Mouse (Mus musculus): Measurements from ENCODE around the gene Glb1l. TPM values are rescaled to one million over a fixed set of nuclear protein-coding genes. Genes with fewer than 3 reads are reported as not detected.

Glb1l gene
- polyA plus RNA-seq, 1 experiment from 2014 or later, result 15.1 TPM

DNA sequence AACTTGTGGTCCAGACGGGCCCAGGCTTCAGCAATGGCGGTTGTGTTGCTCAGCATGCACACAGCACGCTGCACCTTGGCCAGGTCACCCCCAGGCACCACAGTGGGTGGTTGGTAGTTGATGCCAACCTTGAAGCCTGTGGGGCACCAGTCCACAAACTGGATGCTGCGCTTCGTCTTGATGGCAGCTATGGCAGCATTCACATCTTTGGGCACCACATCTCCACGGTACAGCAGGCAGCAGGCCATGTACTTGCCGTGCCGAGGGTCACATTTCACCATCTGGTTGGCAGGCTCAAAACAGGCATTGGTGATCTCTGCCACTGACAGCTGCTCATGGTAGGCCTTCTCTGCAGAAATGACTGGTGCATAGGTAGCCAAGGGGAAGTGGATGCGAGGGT, 5.2 kb upstream of the Glb1l start:
- Histone ChIP-seq H3K4me2 (ENCODE audit: low read length) (no peak overlapping the region), H3K27me3 (replicated peaks; ENCODE audit: control insufficient read depth, insufficient read depth, low read length) (peaks cover 33% of the 10 kb centered on the region), H3K4me3 (ENCODE audit: low read depth, low read length) (no peak overlapping the region), H3K27ac (ENCODE audit: low read depth) (no peak overlapping the region), H3K4me1 (replicated peaks; ENCODE audit: control insufficient read depth, insufficient read depth, low read length) (peaks cover 22% of the 10 kb centered on the region), H3K36me3 (ENCODE audit: control insufficient read depth, insufficient read depth, low read length) (peaks cover 34% of the 10 kb centered on the region), H3K9ac (ENCODE audit: low read length) (no peak overlapping the region), H3K9me3 (ENCODE audit: control insufficient read depth, low read length) (no peaks in the 10 kb centered on the region)
- no peak for DNase-seq (ENCODE audit: low spot score)
- no peak for ATAC-seq (replicated peaks; ENCODE audit: low FRiP score, low TSS enrichment, low read depth)
- WGBS, result 93% methylated on average over 9 of the region's 9 CpGs

DNA sequence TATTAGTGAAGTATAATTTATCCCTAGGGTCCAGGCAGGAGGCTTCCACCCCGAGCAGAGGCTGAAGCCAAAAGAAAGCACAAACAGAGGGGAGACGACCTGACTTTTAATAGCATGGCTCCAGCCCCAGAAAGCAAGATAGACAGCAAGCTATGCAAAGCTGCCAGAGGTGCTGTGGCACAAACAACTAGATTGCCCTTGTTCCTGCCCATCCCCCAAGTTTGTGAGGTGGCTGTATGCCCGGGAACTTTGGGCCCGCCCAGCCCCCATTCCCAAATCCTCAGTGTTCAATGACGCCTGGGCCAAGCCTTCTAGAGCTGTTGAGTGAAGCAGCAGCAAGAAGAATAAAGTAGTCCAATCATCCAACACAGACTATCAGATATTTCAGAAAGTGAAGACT, 4.3 kb upstream of the Glb1l start:
- no peak overlapping the region for H3K27ac ChIP-seq (ENCODE audit: low read depth)
- no peak overlapping the region for H3K9ac ChIP-seq (ENCODE audit: low read length)
- ATAC-seq (replicated peaks; ENCODE audit: low FRiP score, low TSS enrichment, low read depth) (no peak), DNase-seq (ENCODE audit: low spot score) (no peak)
- 64% methylated on average over 5 of the region's 5 CpGs for WGBS
- H3K27me3 ChIP-seq (replicated peaks; ENCODE audit: control insufficient read depth, insufficient read depth, low read length), result peaks cover 24% of the 10 kb centered on the region
- no peaks in the 10 kb centered on the region for H3K9me3 ChIP-seq (ENCODE audit: control insufficient read depth, low read length)
- peaks cover 34% of the 10 kb centered on the region for H3K36me3 ChIP-seq (ENCODE audit: control insufficient read depth, insufficient read depth, low read length)
- H3K4me2 ChIP-seq (ENCODE audit: low read length), result no peak overlapping the region
- no peak overlapping the region for H3K4me3 ChIP-seq (ENCODE audit: low read depth, low read length)
- peaks cover 27% of the 10 kb centered on the region for H3K4me1 ChIP-seq (replicated peaks; ENCODE audit: control insufficient read depth, insufficient read depth, low read length)

DNA sequence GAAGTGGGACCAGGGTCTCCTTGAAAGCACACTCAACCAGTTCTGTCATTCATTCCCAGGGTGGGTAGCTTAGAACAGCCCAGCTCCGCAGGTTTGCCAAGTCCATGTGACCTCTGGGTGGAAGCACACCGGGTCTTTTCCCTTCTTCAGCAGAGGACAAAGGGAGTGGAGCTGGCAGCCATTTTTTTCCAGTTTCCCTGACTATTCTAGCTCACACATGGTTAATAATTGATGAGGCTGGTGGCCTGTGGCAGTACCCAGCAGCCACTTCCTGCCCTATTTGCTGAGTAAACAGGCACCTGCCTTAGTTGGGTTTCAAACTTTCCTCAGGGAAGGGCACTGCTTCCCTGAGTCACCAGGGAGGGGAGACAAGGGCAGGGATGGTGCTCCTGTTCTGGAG, 3.8 kb upstream of the Glb1l start:
- no peak overlapping the region for H3K9ac ChIP-seq (ENCODE audit: low read length)
- H3K27ac ChIP-seq (ENCODE audit: low read depth), result peak overlapping the region; percentile 72
- ATAC-seq (replicated peaks; ENCODE audit: low FRiP score, low TSS enrichment, low read depth) (no peak), DNase-seq (ENCODE audit: low spot score) (no peak)
- H3K4me2 ChIP-seq (ENCODE audit: low read length), result 0 out of 2 replicates have a peak overlapping the region, but pooled peaks have one; percentile 10
- H3K36me3 ChIP-seq (ENCODE audit: control insufficient read depth, insufficient read depth, low read length), result peaks cover 34% of the 10 kb centered on the region
- H3K4me3 ChIP-seq (ENCODE audit: low read depth, low read length), result no peak overlapping the region
- peaks cover 20% of the 10 kb centered on the region for H3K27me3 ChIP-seq (replicated peaks; ENCODE audit: control insufficient read depth, insufficient read depth, low read length)
- H3K9me3 ChIP-seq (ENCODE audit: control insufficient read depth, low read length), result no peaks in the 10 kb centered on the region
- WGBS, result 62% methylated on average over 2 of the region's 2 CpGs
- H3K4me1 ChIP-seq (replicated peaks; ENCODE audit: control insufficient read depth, insufficient read depth, low read length), result peaks cover 26% of the 10 kb centered on the region

DNA sequence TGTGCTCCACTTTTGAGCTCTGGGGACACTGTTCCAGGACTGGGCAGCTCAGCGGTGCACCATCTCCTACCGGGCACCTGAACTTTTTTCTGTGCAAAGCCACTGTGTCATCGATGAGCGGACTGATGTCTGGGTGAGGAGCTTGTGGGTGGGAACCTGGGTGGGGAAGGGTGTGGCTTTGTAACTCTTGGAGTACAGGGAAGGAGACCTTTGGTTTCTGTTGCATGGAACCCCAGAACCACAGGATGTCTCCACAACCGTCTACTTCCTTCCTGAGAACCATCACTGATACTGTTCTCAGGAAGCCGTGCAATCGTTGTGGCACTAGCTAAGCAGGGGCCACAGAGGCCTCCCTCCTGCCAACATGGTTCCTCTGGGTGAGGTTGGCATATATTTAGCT, 2.5 kb upstream of the Glb1l start:
- ATAC-seq (replicated peaks; ENCODE audit: low FRiP score, low TSS enrichment, low read depth) (no peak), DNase-seq (ENCODE audit: low spot score) (no peak)
- 81% methylated on average over 7 of the region's 7 CpGs for WGBS
- peaks cover 34% of the 10 kb centered on the region for H3K36me3 ChIP-seq (ENCODE audit: control insufficient read depth, insufficient read depth, low read length)
- H3K4me3 ChIP-seq (ENCODE audit: low read depth, low read length), result no peak overlapping the region
- H3K4me1 ChIP-seq (replicated peaks; ENCODE audit: control insufficient read depth, insufficient read depth, low read length), result peaks cover 29% of the 10 kb centered on the region
- no peaks in the 10 kb centered on the region for H3K9me3 ChIP-seq (ENCODE audit: control insufficient read depth, low read length)
- H3K27ac ChIP-seq (ENCODE audit: low read depth), result no peak overlapping the region
- H3K27me3 ChIP-seq (replicated peaks; ENCODE audit: control insufficient read depth, insufficient read depth, low read length), result peaks cover 8% of the 10 kb centered on the region
- no peak overlapping the region for H3K4me2 ChIP-seq (ENCODE audit: low read length)
- H3K9ac ChIP-seq (ENCODE audit: low read length), result no peak overlapping the region

DNA sequence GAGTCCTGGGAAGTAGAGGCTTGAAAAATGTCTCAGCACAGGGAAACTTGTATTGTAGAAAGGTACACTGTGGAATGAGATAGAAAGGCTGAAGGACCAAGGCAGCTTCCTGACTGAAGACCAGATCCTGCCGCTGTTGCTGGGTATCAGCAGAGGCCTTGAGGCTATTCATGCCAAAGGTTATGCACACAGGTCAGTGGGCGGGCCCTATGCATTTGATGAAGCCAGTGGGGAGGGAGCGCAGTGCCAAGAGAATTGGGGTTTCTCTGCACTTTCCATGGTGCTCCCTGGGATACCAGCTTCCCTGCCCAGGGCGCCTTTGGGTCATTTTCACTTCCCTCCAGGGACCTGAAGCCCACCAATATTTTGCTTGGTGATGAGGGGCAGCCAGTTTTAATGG, 1.9 kb upstream of the Glb1l start:
- H3K4me3 ChIP-seq (ENCODE audit: low read depth, low read length), result no peak overlapping the region

DNA sequence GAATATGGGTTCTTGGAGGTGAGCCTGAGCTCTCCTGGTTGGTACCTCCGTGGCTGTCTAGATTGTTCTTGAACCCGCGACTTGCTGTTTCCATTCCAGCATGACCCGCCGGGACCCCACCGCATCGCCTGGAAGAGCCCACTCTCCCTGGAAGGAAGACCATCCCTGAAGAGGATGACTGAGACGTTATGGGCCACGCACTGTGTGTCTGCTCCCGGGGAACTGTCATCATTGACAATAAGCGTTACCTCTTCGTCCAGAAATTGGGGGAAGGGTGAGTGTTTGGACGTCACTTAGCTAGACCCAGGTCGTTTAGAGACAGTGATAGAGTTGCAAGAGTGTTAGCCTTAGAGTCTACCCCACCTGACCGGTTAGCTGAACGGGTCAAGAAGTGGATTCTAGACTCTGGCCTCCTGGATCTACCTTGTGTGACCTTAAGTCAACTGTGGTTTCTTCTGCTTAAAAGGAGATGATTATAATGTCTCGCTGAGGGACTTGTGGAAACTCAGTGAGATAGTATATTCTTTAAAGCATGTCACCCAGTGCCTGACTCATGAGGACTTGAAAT, 612 bp upstream of the Glb1l start:
- peak overlapping the region; percentile 98 for H3K4me2 ChIP-seq (ENCODE audit: low read length)
- peaks cover 34% of the 10 kb centered on the region for H3K36me3 ChIP-seq (ENCODE audit: control insufficient read depth, insufficient read depth, low read length)
- H3K4me1 ChIP-seq (replicated peaks; ENCODE audit: control insufficient read depth, insufficient read depth, low read length), result peaks cover 29% of the 10 kb centered on the region
- peak overlapping the region; percentile 93 for H3K9ac ChIP-seq (ENCODE audit: low read length)
- no peak overlapping the region for H3K27ac ChIP-seq (ENCODE audit: low read depth)
- ATAC-seq (replicated peaks; ENCODE audit: low FRiP score, low TSS enrichment, low read depth) (no peak), DNase-seq (ENCODE audit: low spot score) (no peak)
- H3K27me3 ChIP-seq (replicated peaks; ENCODE audit: control insufficient read depth, insufficient read depth, low read length), result no peaks in the 10 kb centered on the region
- H3K9me3 ChIP-seq (ENCODE audit: control insufficient read depth, low read length), result no peaks in the 10 kb centered on the region
- peak overlapping the region; percentile 99 for H3K4me3 ChIP-seq (ENCODE audit: low read depth, low read length)
- WGBS, result 12% methylated on average over 17 of the region's 17 CpGs

More for the DNA sequence above, 1.9 kb upstream of the Glb1l start:
- ATAC-seq (replicated peaks; ENCODE audit: low FRiP score, low TSS enrichment, low read depth) (no peak), DNase-seq (ENCODE audit: low spot score) (no peak)
- H3K4me1 ChIP-seq (replicated peaks; ENCODE audit: control insufficient read depth, insufficient read depth, low read length), result peaks cover 29% of the 10 kb centered on the region
- 79% methylated on average over 4 of the region's 4 CpGs for WGBS
- no peak overlapping the region for H3K27ac ChIP-seq (ENCODE audit: low read depth)
- H3K36me3 ChIP-seq (ENCODE audit: control insufficient read depth, insufficient read depth, low read length), result peaks cover 34% of the 10 kb centered on the region
- H3K27me3 ChIP-seq (replicated peaks; ENCODE audit: control insufficient read depth, insufficient read depth, low read length), result peaks cover 2% of the 10 kb centered on the region; the same call in 1 of the 2 replicates
- no peak overlapping the region for H3K4me2 ChIP-seq (ENCODE audit: low read length)
- H3K9me3 ChIP-seq (ENCODE audit: control insufficient read depth, low read length), result no peaks in the 10 kb centered on the region
- H3K9ac ChIP-seq (ENCODE audit: low read length), result no peak overlapping the region

DNA sequence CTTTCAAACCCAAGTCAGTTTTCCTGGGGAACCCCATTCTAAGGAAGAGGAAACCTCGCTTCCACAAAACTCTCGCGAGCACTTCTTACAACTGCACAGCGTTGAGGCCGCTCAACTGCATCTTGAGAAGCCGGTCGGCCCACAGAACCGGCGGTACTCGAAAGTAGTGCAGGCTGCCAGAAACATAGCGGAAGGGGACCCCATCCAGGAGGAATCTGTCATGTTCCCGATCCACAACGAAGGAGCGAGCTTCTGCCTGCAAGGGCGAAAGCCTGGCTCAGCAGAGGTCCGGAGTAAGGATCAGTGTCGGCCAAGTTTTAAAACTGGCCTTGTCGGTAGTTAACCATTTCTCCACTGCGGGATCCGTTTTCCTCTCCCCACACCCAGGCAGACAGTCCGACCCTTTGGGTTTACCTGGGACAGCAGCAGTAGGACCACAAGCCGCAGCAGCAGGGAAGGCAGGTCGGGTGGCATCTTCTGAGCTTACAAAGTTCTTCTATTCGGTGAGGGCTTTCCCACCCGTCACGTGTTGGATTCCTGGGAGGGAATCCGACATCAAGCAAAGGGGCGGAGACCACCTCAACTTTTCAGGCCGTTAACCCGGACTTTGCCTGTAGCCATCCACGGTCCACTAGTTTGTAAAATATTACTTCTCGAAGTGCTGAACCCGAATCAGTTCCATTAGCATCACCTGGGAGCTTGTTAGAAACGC, 1.5 kb downstream of the Glb1l start:
- H3K4me3 ChIP-seq (ENCODE audit: low read depth, low read length), result peak overlapping the region; percentile 99
- 10% methylated on average over 34 of the region's 34 CpGs for WGBS
- no peaks in the 10 kb centered on the region for H3K27me3 ChIP-seq (replicated peaks; ENCODE audit: control insufficient read depth, insufficient read depth, low read length)
- no peaks in the 10 kb centered on the region for H3K9me3 ChIP-seq (ENCODE audit: control insufficient read depth, low read length)
- H3K9ac ChIP-seq (ENCODE audit: low read length), result peak overlapping the region; percentile 56
- H3K4me2 ChIP-seq (ENCODE audit: low read length), result peak overlapping the region; percentile 98
- DNase-seq (ENCODE audit: low spot score) (peak; percentile 73), ATAC-seq (replicated peaks; ENCODE audit: low FRiP score, low TSS enrichment, low read depth) (no peak)
- no peak overlapping the region for H3K27ac ChIP-seq (ENCODE audit: low read depth)
- peaks cover 29% of the 10 kb centered on the region for H3K4me1 ChIP-seq (replicated peaks; ENCODE audit: control insufficient read depth, insufficient read depth, low read length)
- peaks cover 17% of the 10 kb centered on the region for H3K36me3 ChIP-seq (ENCODE audit: control insufficient read depth, insufficient read depth, low read length)

DNA sequence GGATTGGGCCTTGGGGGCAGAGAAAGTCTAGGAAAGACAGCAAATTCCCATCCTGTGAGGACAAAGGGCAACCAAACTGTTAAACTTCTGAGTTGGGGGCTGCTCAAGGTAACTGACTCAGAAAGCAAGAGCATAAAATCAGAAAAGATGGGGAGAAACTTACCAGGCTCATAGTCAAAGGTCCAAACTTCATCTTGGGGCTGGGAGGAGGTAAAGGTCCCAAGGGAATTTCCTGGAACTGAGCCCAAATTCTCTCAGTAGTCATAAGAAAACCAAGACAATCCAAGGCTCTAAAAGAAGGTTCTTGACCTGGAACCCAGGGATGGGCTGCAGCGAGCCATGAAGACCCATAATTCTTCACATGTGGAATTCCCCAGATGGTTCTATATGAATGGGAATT, 9.4 kb downstream of the Glb1l start:
- Histone ChIP-seq H3K9me3 (ENCODE audit: control insufficient read depth, low read length) (no peaks in the 10 kb centered on the region), H3K27me3 (replicated peaks; ENCODE audit: control insufficient read depth, insufficient read depth, low read length) (no peaks in the 10 kb centered on the region), H3K27ac (ENCODE audit: low read depth) (no peak overlapping the region), H3K4me1 (replicated peaks; ENCODE audit: control insufficient read depth, insufficient read depth, low read length) (no peaks in the 10 kb centered on the region), H3K36me3 (ENCODE audit: control insufficient read depth, insufficient read depth, low read length) (peaks cover 51% of the 10 kb centered on the region), H3K9ac (ENCODE audit: low read length) (no peak overlapping the region), H3K4me3 (ENCODE audit: low read depth, low read length) (no peak overlapping the region), H3K4me2 (ENCODE audit: low read length) (no peak overlapping the region)
- ATAC-seq (replicated peaks; ENCODE audit: low FRiP score, low TSS enrichment, low read depth), result no peak
- DNase-seq (ENCODE audit: low spot score), result no peak
- WGBS, result 82% methylated on average over 1 of the region's 1 CpGs

DNA sequence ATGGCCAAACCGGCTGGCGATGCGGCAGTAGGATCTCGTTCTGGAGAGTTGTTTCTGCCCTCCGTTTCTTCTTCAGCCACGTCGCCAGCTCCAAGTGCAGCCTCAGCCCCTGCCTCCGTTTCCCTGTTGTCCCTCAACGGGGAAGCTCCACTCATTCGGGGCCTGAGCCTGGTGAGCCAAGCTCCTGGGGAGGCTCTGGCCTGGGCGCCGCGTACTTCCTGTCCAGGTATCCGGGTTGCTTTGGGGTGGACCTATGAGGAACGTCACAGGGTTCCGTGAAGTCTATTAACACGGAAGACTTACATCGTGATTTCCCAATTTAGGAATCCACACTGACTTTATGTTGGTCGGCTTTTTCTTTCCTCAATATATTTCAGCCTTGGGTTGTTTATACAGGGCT, 18.2 kb downstream of the Glb1l start:
- Histone ChIP-seq H3K9me3 (ENCODE audit: control insufficient read depth, low read length) (no peaks in the 10 kb centered on the region), H3K9ac (ENCODE audit: low read length) (peak overlapping the region; percentile 81), H3K36me3 (ENCODE audit: control insufficient read depth, insufficient read depth, low read length) (peaks cover 35% of the 10 kb centered on the region), H3K27me3 (replicated peaks; ENCODE audit: control insufficient read depth, insufficient read depth, low read length) (no peaks in the 10 kb centered on the region), H3K4me3 (ENCODE audit: low read depth, low read length) (peak overlapping the region; percentile 90), H3K4me1 (replicated peaks; ENCODE audit: control insufficient read depth, insufficient read depth, low read length) (peaks cover 16% of the 10 kb centered on the region), H3K4me2 (ENCODE audit: low read length) (peak overlapping the region; percentile 81), H3K27ac (ENCODE audit: low read depth) (peak overlapping the region; percentile 90)
- DNase-seq (ENCODE audit: low spot score), result no peak
- peak; percentile 57 for ATAC-seq (replicated peaks; ENCODE audit: low FRiP score, low TSS enrichment, low read depth)
- WGBS, result under 1% methylated on average over 19 of the region's 19 CpGs
